Mouse (Mus musculus): Measurements from ENCODE around the gene Otof. TPM values are rescaled to one million over a fixed set of nuclear protein-coding genes. Genes with fewer than 3 reads are reported as not detected.

Otof gene
- polyA plus RNA-seq (2012) = 0.12 TPM in 1 of 2 replicates, not detected in the other

DNA sequence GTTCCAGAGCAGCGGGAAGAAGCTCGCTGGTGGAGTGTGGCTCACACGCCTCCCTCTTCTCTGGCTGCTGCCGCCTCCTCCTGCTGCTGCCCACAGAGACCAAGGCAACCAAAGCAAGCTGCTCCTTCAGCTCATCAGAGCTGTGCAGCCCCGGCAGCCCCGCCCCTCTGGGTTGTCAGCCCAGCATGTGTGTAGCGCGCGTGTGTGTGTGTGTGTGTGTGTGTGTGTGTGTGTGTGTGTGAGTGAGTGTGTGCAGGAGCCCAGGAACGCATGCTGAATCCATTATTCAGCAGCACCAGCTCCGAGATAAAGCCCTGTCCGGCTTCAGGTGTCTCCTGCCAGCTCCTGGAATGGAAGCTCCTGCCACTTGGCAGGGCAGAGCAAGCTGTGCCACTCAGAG, at the start of gene Otof:
Otof (minus strand) TSS at position 112 of the 400 bp plus-strand sequence.
- TF ChIP-seq GATA1 (IDR thresholded peaks at IDR 0.05; ENCODE audit: low read length) = no peak

DNA sequence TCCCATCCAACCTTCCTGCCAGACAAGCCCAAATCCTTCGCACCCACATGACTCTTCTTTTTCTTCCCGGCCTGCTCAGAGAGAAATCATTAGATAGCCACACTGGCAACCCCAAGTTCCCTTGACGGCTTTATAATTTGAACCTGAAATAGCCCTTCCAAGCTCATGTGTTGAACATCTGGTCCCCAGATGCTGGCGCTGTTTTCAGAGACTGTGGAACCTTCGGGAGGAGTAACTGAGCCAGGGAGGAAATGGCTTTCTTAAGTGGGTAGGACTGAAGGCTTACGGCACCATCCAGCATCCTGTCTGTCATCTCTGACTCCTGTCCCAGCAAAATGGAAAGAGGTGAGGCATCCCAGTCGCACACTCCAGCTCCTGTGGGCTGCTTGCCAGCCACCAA, 35.6 kb upstream of the Otof start:
- no peak for TF ChIP-seq GATA1 (IDR thresholded peaks at IDR 0.05; ENCODE audit: low read length)

DNA sequence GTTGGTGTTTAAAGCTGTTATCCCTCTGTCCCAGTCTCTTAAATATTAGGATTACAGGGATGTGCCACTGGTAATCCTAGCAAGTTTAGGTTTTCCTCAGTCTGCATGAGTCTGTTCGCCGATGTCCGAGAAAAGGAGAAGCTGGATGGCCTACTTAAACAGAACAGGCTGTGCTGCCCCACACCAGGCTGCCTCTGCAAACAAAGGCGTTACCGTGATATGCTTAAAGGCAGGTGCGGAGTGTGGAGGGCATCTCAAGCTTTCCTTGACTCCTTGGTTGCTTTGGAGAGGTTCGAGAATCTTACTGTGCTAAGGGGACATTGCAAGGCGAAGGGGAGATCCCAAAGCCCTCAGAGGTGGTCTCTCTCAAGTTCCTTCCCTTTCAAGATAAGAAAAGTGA, 35.1 kb upstream of the Otof start:
- TF ChIP-seq GATA1 (IDR thresholded peaks at IDR 0.05; ENCODE audit: low read length) = no peak

DNA sequence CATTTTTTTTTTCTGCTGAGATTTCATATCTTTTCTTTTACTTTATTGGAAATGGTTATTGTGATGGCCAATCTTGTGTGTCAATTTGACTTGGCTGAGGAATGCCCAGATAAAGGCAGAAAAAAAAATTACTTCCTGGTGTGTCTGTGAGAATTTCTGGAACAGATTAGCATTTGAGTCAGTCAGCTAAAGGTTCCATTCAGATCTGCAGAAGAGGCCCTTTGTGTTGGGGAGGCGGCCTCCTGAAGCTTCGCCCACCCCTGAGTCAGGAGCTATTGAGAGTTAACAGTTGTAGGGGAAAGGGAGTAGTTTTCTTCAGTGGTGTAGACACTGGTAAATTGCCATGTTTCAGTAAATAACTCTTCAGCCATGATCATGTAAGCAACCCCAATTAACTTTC, 33.6 kb upstream of the Otof start:
- TF ChIP-seq GATA1 (IDR thresholded peaks at IDR 0.05; ENCODE audit: low read length) = no peak

DNA sequence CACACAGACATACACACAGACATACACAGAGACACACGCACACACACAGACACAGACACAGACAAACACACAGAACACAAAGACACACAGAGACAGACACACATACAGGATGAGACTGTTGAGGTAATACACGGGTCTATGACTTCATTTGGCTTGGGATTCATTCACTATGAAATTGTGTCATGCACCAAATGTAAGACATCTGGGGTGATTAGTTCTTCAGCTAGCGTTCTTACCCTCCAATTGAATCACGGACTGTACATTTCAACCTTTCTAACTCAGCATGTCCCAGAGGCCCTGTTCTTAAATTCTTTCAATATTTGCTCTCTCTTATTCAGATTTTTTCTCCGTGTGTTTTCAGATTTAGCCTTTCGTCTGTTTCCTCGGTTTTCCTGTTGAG, 32.9 kb upstream of the Otof start:
- TF ChIP-seq GATA1 (IDR thresholded peaks at IDR 0.05; ENCODE audit: low read length) = no peak

DNA sequence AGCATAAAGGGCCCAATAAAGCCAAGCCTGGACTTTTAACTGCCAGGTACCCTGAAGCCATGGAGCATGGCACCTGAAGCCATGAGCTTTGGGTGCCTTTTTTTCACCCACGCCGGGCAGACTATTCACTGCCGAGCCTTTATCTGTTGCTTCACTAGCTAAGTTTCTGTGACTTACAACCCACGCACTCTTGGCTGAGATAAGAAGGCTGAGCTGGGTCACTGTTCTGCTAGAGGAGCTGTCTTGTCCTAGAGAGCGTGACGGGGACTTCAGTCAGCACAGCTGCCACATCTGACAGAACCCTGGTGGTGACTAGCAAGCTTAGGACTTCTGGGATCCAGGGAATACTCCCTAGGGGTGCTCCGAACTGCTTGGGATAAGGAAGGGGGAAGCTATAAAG, 32.0 kb upstream of the Otof start:
- TF ChIP-seq GATA1 (IDR thresholded peaks at IDR 0.05; ENCODE audit: low read length) = no peak

DNA sequence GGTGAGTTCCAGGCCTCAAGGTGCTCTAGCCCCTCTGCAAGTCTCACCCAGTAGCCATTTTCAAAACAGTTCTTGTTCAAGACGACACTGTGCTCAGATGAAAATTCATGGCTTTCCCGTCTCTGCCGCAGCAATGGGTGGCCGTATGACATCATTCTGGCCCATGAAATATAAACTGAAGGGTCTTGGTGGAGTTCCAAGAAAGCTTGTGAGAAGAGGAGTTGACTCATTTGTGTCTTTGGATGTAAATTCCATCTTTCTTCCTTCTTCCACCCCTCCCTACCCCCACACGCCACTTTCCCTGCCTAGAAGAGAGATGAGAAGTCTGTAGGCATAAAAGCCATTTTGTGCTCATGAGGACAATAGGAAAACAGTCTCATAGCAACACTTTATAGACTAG, 29.1 kb upstream of the Otof start:
- no peak for TF ChIP-seq GATA1 (IDR thresholded peaks at IDR 0.05; ENCODE audit: low read length)

DNA sequence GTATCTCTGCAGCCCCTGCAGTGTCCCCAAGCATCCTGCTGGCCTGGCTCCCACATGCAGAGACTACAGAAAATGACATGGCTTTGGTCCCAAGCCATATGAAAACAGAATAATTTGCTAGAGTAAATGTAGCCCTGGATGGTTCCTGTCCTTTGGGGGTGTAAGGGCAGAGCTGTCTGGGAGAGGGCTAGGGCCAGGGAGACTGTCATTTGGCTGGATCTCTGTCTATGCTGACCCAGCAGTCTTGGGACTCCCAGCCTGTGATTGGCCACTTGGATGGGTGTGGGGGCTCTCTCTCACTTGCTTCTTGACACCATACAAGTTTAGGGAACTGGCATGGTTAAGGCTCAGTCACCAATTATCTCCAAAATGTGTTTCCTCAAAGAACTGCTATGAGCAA, 28.5 kb upstream of the Otof start:
- TF ChIP-seq GATA1 (IDR thresholded peaks at IDR 0.05; ENCODE audit: low read length) = no peak

DNA sequence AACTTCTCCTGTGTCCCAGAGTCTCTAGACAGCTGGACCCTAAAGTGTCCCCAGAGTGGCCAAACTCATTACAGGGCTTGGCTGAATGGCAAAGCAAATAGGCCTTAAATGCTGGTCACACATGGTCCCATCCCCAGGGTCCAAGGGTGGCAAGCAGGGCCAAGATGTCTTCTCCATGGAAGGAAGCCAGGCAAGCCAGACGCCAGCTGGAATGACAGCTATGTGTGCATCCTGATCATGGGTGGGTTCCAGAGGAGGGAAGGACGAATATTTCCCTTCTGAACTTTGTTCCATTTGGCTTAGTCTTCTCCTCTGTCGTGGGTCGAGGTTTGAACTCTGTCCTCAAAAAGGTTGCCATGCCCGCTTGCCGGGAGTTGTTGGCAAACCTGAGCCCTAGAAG, 23.4 kb upstream of the Otof start:
- no peak for TF ChIP-seq GATA1 (IDR thresholded peaks at IDR 0.05; ENCODE audit: low read length)

DNA sequence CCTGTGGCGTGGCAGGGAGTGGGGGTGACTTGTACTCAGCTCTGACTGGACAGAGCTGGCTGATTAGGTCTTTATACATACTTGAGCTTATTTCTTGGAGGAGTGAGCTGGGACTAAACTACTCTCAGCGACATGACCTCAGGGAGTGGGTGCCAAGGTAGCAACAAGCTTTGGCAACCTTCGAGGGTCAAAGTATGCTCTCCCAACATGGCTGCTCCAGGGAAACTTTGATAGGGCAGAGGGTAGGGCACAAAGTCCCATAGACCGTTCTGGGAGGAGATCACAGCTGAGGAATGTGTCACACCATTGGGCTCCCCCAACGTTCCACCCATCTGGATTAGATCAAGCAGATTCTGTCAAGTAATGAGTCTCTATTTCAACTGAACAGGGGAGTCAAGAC, 22.9 kb upstream of the Otof start:
- no peak for TF ChIP-seq GATA1 (IDR thresholded peaks at IDR 0.05; ENCODE audit: low read length)

DNA sequence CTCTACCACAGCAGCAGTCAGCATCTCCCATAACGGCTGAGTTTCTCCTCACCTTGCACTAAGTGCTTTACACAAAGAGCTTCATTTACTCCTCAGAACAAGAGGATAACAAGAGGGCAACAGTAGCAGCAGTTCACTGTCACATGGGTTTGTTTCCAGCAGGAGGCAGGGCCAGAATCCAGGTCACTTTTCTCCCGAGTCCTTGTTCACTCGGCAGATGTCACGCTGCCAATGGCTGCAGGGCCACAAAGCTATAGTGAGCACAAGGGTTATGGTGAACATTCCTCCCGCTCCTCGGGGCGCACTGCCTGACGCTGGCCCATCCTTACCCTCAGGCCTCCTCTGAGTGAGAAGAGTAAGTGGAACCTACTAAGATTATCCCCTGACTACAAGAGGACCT, 21.8 kb upstream of the Otof start:
- no peak for TF ChIP-seq GATA1 (IDR thresholded peaks at IDR 0.05; ENCODE audit: low read length)

DNA sequence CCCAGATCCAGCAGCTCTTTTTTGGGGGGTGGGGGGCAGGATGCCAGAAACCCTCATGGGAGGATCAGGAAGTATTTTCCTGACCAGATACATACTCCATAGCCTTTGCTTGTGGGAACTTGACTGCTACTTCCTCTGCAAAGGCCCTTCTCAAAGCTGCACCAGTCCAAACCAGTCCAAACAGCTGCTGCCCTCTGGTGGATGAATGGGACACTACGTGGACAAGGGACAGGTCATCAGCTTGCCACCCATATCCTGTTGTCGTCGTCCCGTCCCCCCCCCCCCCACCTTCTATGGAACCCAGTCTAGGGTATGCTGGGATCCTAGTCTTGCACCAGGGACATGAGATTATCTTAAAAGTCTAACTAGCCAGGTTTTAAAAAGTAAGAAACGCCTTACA, 20.6 kb upstream of the Otof start:
- TF ChIP-seq GATA1 (IDR thresholded peaks at IDR 0.05; ENCODE audit: low read length) = no peak

DNA sequence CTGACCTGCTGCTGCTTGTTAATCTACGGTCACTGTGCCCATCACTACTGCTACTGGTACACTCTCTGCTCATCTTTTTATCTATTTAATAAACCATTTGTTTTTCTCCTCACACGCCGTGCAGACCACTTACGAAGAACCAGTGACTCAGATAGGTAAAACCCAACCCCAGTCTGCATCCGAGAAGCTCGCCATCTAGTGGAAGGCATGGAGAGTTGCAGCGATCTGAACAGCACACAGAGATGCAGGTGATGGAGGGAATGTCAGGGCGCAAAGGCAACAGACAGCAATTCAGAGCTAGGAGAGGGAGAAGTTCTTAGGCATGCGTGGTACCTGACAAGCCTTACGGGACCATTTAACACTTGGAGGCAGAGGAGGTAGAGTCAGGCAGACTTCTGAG, 14.8 kb upstream of the Otof start:
- TF ChIP-seq GATA1 (IDR thresholded peaks at IDR 0.05; ENCODE audit: low read length) = no peak

DNA sequence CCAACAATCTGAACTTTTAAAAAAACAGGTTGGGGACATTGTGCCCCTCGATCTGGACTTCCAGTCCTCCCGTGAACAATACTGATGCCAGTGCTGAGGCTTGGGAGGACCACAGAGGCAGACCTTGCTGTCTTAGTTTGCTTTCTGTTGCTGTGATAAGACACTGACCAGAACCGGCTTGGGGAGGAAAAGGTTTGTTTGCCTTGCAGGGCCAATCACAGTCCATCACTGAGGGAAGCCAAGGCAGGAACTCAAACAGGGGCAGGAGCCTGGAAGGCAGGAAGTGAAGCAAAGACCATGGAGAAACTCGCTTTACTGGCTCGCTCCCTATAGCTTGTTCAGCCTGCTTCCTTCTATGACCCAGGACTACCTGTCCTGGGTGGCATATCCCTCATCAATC, 10.4 kb upstream of the Otof start:
- no peak for TF ChIP-seq GATA1 (IDR thresholded peaks at IDR 0.05; ENCODE audit: low read length)

DNA sequence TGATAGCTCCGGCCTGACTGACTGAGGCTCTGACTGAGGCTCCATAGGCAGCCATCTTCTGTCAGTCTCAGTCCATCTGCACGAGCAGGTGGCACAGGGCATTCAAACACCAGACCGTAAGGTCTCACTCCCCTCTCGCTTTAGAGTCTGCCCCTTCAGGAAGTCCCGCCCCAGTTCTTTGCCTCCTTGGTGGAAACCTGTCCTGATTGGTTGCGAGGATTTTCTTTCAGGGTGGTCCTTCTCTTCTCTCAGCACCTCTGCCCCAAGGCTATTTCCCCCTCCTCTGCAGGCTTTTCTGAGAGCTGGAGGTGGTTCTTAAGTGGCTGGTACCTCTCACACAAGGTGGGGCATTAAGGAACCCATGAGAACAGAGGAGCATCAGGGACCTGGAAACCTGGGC, 8.7 kb upstream of the Otof start:
- no peak for TF ChIP-seq GATA1 (IDR thresholded peaks at IDR 0.05; ENCODE audit: low read length)

DNA sequence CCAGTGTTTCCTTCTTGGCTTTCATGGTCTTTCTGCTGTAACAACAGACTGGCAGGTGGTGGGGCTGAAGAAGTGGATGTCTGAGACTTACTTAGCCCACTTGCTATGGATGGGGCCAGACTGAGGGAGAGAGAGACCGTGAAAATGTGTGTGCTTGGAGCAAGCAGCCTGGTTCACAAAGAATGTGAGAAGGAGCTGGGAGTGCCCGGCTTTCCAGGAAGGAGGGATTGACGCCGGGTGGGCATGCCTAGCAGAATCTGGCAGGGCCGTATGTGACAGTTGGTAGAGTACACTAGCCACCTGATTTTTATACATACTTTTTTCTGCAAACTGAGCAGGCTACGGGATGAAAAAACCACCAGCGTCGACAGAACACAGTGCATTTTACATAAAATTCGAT, 4.6 kb upstream of the Otof start:
- no peak for TF ChIP-seq GATA1 (IDR thresholded peaks at IDR 0.05; ENCODE audit: low read length)

DNA sequence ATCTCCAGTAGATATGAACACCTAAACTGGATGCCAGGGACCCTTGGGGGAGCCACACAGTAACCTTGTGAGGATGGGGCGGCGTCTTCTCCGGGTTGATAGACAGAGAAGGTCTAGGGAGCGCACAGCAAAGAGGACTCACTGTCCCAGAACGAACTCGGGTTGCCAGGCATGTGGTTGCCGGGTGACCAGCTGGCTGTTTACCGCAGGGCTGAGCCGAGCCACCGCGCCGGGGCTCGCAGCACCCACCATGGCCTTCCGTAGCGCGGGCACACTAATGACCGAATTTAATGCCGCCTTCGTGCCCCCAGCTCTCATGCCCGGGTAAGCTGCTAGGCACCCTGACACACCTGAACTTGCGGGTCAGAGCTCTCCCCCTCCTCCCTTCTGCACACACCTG, 4.1 kb upstream of the Otof start, which contains the start of gene 1700001C02Rik:
1700001C02Rik (plus strand) TSS at position 187 of the 400 bp plus-strand sequence.
- no peak for TF ChIP-seq GATA1 (IDR thresholded peaks at IDR 0.05; ENCODE audit: low read length)

DNA sequence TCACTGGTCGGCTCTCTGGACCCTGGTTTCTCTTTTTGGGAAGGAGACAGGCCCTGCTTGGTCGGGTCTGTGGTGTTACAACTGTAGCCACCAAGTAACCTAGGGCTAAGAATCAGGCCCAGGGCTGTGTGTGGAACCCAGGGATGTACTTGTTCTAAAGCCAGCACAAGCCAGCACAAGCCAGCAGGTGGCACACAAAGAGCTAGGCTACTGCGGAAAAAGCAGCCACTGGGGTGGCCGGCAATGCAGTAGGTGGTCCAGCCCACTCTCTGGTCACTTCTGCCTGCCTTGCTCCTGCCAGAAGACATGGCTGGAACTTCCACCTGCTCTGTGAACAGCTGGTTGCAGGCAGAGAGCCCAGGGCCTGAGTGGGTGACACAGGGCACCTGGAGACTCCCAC, 1.6 kb downstream of the Otof start:
- TF ChIP-seq GATA1 (IDR thresholded peaks at IDR 0.05; ENCODE audit: low read length) = no peak
